18 mouse cellular contexts compared by ENCODE assay signal in the genomic region with DNA sequence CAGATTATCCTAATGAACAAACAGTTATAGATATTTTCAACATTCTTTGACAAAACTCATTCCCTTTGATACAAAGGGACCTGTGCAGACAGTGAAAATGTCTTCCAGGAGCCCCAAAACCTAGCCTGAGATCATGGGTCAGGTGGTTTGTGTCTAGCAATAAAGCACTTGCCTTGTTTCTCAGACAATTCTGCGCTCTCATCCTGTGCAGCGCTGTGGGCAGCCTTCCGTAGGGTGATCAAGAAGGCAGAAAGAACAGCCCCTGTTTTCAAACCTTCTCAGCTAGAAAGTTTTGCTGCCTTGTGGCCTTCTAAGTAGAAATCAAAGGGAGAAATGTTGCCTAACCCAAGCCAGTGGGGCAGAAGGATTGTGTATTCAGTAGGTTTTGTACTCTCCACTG. TPM values are rescaled to one million over a fixed set of nuclear protein-coding genes. Genes with fewer than 3 reads are reported as not detected.
"Had no signal": no experiment of that assay in that cellular context is flagged by ENCODE, and none has a peak within 500 bp of the region (broad histone marks: within the 10 kb centered on the region; RNA-seq: fewer than 3 reads in every experiment).

No protein-coding gene starts in this region.

- H3K4me2 ChIP-seq: lung, embryonic 14.5 days; midbrain, embryonic 13.5 days; neural tube, embryonic 13.5 days; neural tube, embryonic 15.5 days had no signal

- H3K9ac ChIP-seq: lung, embryonic 14.5 days; midbrain, embryonic 13.5 days; neural tube, embryonic 13.5 days; neural tube, embryonic 15.5 days had no signal

- H3K27ac ChIP-seq: midbrain, embryonic 10.5 days; midbrain, embryonic 13.5 days; neural tube, embryonic 13.5 days; neural tube, embryonic 15.5 days had no signal

- H3K36me3 ChIP-seq: midbrain, embryonic 10.5 days; midbrain, embryonic 13.5 days; neural tube, embryonic 13.5 days; neural tube, embryonic 15.5 days had no signal

- H3K4me3 ChIP-seq: midbrain, embryonic 10.5 days; midbrain, embryonic 13.5 days; myocyte; neural tube, embryonic 13.5 days; neural tube, embryonic 15.5 days had no signal

- H3K4me1 ChIP-seq: midbrain, embryonic 10.5 days; midbrain, embryonic 13.5 days; neural tube, embryonic 13.5 days; neural tube, embryonic 15.5 days had no signal

- DNase-seq: lung, adult 18-20 months; lung, embryonic 14.5 days; lung, postnatal 10 days; lung, postnatal 4 days; retina, postnatal 1 day; right cerebral cortex, adult 18-20 months; right cerebral cortex, postnatal 25 days; right cerebral cortex, postnatal 4 days; spleen, adult 18-20 months; thymus, adult 18-20 months; thymus, postnatal 14 days; thymus, postnatal 36 days had no signal

- ATAC-seq: midbrain, embryonic 13.5 days; midbrain, embryonic 16.5 days had no signal

- H3K27me3 ChIP-seq: midbrain, embryonic 13.5 days; neural tube, embryonic 13.5 days; neural tube, embryonic 15.5 days had no signal

- H3K9me3 ChIP-seq: midbrain, embryonic 10.5 days; midbrain, embryonic 13.5 days; neural tube, embryonic 13.5 days; neural tube, embryonic 15.5 days had no signal

RNA-seq across cellular contexts. Expression of a gene that starts 48.3 kb away (rescaled TPM):
- polyA plus RNA-seq: myocyte had no signal
